Mouse (Mus musculus) limb, embryonic 15.5 days (tissue): Measurements from ENCODE around the gene Thnsl1. TPM values are rescaled to one million over a fixed set of nuclear protein-coding genes. Genes with fewer than 3 reads are reported as not detected.
"Not testable (repeated sequence)": the region's sequence is repeated elsewhere in the genome, so short reads cannot be mapped to it uniquely, and the experiment has no call there.

Experiments
- ATAC-seq: fragments of 200-750 bp; cut with Nextera tagmentation; 2 replicates; pipeline ENCODE4 v1.8.0; 2017; ENCODE audit warnings: low read depth, moderate TSS enrichment; ENCODE audit not compliant: insufficient number of reproducible peaks, low FRiP score, low TSS enrichment
- H3K27ac ChIP-seq: fragments of 300-500 bp; sonication (generic); 2 replicates; pipeline ENCODE4 v1.5.1; 2015; ENCODE audit warnings: moderate library complexity, mild to moderate bottlenecking, inconsistent platforms
- H3K27me3 ChIP-seq: fragments of 300-500 bp; sonication (generic); 2 replicates; pipeline ENCODE4 v1.6.1; 2015; ENCODE audit warnings: inconsistent platforms
- H3K36me3 ChIP-seq: fragments of 300-500 bp; sonication (generic); 2 replicates; pipeline ENCODE4 v1.6.1; 2015; ENCODE audit warnings: inconsistent platforms
- H3K4me1 ChIP-seq: fragments of 300-500 bp; sonication (generic); 2 replicates; pipeline ENCODE4 v1.6.1; 2015; ENCODE audit warnings: inconsistent platforms
- H3K4me2 ChIP-seq: fragments of 300-500 bp; sonication (generic); 2 replicates; pipeline ENCODE4 v1.6.1; 2015; ENCODE audit warnings: mild to moderate bottlenecking, inconsistent platforms
- H3K4me3 ChIP-seq: fragments of 300-500 bp; sonication (generic); 2 replicates; pipeline ENCODE4 v1.5.1; 2015; ENCODE audit warnings: mild to moderate bottlenecking, inconsistent platforms
- H3K9ac ChIP-seq: fragments of 300-500 bp; sonication (generic); 2 replicates; pipeline ENCODE4 v1.6.1; 2015; ENCODE audit warnings: inconsistent platforms
- H3K9me3 ChIP-seq: fragments of 300-500 bp; sonication (generic); 2 replicates; pipeline ENCODE4 v1.6.1; 2016; ENCODE audit warnings: inconsistent platforms
- WGBS: fragments of 180-500 bp; shearing (Covaris S2); methylation state at CpG from one replicate; pipeline ENCODE4 v1.1.7; 2015; 5-methylcytosine and 5-hydroxymethylcytosine counted together
- polyA plus RNA-seq: library from polyadenylated mRNA; unstranded; fragments of >200 nt; fragmentation: Nextera tagmentation; extraction: Ambion mirVana; gene quantifications from 2 replicates; pipeline ENCODE4 v1.2.1, GENCODE M21; 2015

Thnsl1 gene
- polyA plus RNA-seq, 1 experiment from 2014 or later, result 5.6 TPM

GRCm38 (mm10) chr2:21244104-21244503 lies 38.6 kb downstream of the Thnsl1 start:
- not testable (repeated sequence) for H3K4me2 ChIP-seq, H3K9me3 ChIP-seq, H3K9ac ChIP-seq, ATAC-seq, H3K27me3 ChIP-seq, H3K36me3 ChIP-seq, H3K4me1 ChIP-seq, H3K27ac ChIP-seq, H3K4me3 ChIP-seq
- WGBS, result 69% methylated on average over 4 of the region's 6 CpGs

GRCm38 (mm10) chr2:21244986-21245385 lies 39.5 kb downstream of the Thnsl1 start:
- 79% methylated on average over 4 of the region's 4 CpGs for WGBS
- Histone ChIP-seq H3K36me3 (no peaks in the 10 kb centered on the region), H3K27ac (no peak overlapping the region), H3K27me3 (no peaks in the 10 kb centered on the region), H3K9ac (no peak overlapping the region), H3K4me3 (no peak overlapping the region), H3K9me3 (no peaks in the 10 kb centered on the region), H3K4me2 (no peak overlapping the region), H3K4me1 (no peaks in the 10 kb centered on the region)
- no peak for ATAC-seq

GRCm38 (mm10) chr2:21245477-21246102 lies 40.1 kb downstream of the Thnsl1 start:
- no peak overlapping the region for H3K27ac ChIP-seq
- no peak overlapping the region for H3K4me3 ChIP-seq
- ATAC-seq, result no peak
- 82% methylated on average over 2 of the region's 2 CpGs for WGBS
- no peaks in the 10 kb centered on the region for H3K4me1 ChIP-seq
- no peaks in the 10 kb centered on the region for H3K9me3 ChIP-seq
- H3K4me2 ChIP-seq, result no peak overlapping the region
- no peaks in the 10 kb centered on the region for H3K27me3 ChIP-seq
- H3K36me3 ChIP-seq, result no peaks in the 10 kb centered on the region
- no peak overlapping the region for H3K9ac ChIP-seq

GRCm38 (mm10) chr2:21253644-21254043 lies 48.1 kb downstream of the Thnsl1 start:
- Histone ChIP-seq H3K27ac (no peak overlapping the region), H3K4me1 (no peaks in the 10 kb centered on the region), H3K36me3 (no peaks in the 10 kb centered on the region), H3K9ac (no peak overlapping the region), H3K4me3 (no peak overlapping the region), H3K4me2 (no peak overlapping the region), H3K9me3 (no peaks in the 10 kb centered on the region), H3K27me3 (no peaks in the 10 kb centered on the region)
- ATAC-seq, result no peak
- WGBS, result 68% methylated on average over 3 of the region's 3 CpGs

- H3K9me3 ChIP-seq, result no peaks in the 10 kb centered on the region
Measured at GRCm38 (mm10) chr2:21254308-21254707, 48.8 kb downstream of the Thnsl1 start.

GRCm38 (mm10) chr2:21258281-21258680 lies 52.8 kb downstream of the Thnsl1 start:
- ATAC-seq, result no peak
- H3K4me3 ChIP-seq, result no peak overlapping the region
- H3K36me3 ChIP-seq, result no peaks in the 10 kb centered on the region
- 87% methylated on average over 4 of the region's 4 CpGs for WGBS
- no peak overlapping the region for H3K27ac ChIP-seq
- H3K4me1 ChIP-seq, result 0 out of 2 replicates have a peak, but pooled peaks cover 2% of the 10 kb centered on the region
- H3K9me3 ChIP-seq, result no peaks in the 10 kb centered on the region
- no peaks in the 10 kb centered on the region for H3K27me3 ChIP-seq
- H3K9ac ChIP-seq, result no peak overlapping the region
- H3K4me2 ChIP-seq, result no peak overlapping the region

More at GRCm38 (mm10) chr2:21254308-21254707, 48.8 kb downstream of the Thnsl1 start:
- Histone ChIP-seq H3K4me1 (no peaks in the 10 kb centered on the region), H3K9ac (no peak overlapping the region), H3K4me3 (no peak overlapping the region), H3K27me3 (no peaks in the 10 kb centered on the region), H3K27ac (no peak overlapping the region), H3K4me2 (no peak overlapping the region), H3K36me3 (no peaks in the 10 kb centered on the region)
- ATAC-seq, result no peak

- WGBS, result 65% methylated on average over 5 of the region's 5 CpGs
- Histone ChIP-seq H3K9me3 (no peaks in the 10 kb centered on the region), H3K27me3 (no peaks in the 10 kb centered on the region), H3K4me2 (no peak overlapping the region), H3K4me3 (no peak overlapping the region), H3K9ac (no peak overlapping the region), H3K27ac (no peak overlapping the region), H3K36me3 (no peaks in the 10 kb centered on the region), H3K4me1 (0 out of 2 replicates have a peak, but pooled peaks cover 2% of the 10 kb centered on the region)
- no peak for ATAC-seq
Measured at GRCm38 (mm10) chr2:21259081-21259480, 53.6 kb downstream of the Thnsl1 start.

GRCm38 (mm10) chr2:21260060-21260459 lies 54.5 kb downstream of the Thnsl1 start:
- no peaks in the 10 kb centered on the region for H3K27me3 ChIP-seq
- H3K9ac ChIP-seq, result no peak overlapping the region
- no peak overlapping the region for H3K27ac ChIP-seq
- H3K36me3 ChIP-seq, result no peaks in the 10 kb centered on the region
- no peak for ATAC-seq
- H3K9me3 ChIP-seq, result no peaks in the 10 kb centered on the region
- no peak overlapping the region for H3K4me3 ChIP-seq
- 0 out of 2 replicates have a peak, but pooled peaks cover 2% of the 10 kb centered on the region for H3K4me1 ChIP-seq
- 50% methylated on average over 4 of the region's 4 CpGs for WGBS
- H3K4me2 ChIP-seq, result no peak overlapping the region

GRCm38 (mm10) chr2:21261370-21262006 lies 56.0 kb downstream of the Thnsl1 start:
- ATAC-seq, result peak; percentile 69; the same call in 1 of the 2 replicates
- no peak overlapping the region for H3K4me3 ChIP-seq
- H3K4me2 ChIP-seq, result no peak overlapping the region
- WGBS, result 24% methylated on average over 4 of the region's 4 CpGs
- H3K27me3 ChIP-seq, result no peaks in the 10 kb centered on the region
- no peak overlapping the region for H3K27ac ChIP-seq
- H3K36me3 ChIP-seq, result no peaks in the 10 kb centered on the region
- H3K9ac ChIP-seq, result no peak overlapping the region
- H3K9me3 ChIP-seq, result no peaks in the 10 kb centered on the region
- 0 out of 2 replicates have a peak, but pooled peaks cover 2% of the 10 kb centered on the region for H3K4me1 ChIP-seq

- no peak overlapping the region for H3K27ac ChIP-seq
- H3K36me3 ChIP-seq, result no peaks in the 10 kb centered on the region
- no peak overlapping the region for H3K4me3 ChIP-seq
- no peaks in the 10 kb centered on the region for H3K9me3 ChIP-seq
- no peak overlapping the region for H3K4me2 ChIP-seq
- ATAC-seq, result no peak
- no peak overlapping the region for H3K9ac ChIP-seq
- WGBS, result 78% methylated on average over 4 of the region's 4 CpGs
- H3K27me3 ChIP-seq, result no peaks in the 10 kb centered on the region
- H3K4me1 ChIP-seq, result 0 out of 2 replicates have a peak, but pooled peaks cover 2% of the 10 kb centered on the region
Measured at GRCm38 (mm10) chr2:21264031-21264430, 58.5 kb downstream of the Thnsl1 start.
